Mouse (Mus musculus) embryonic facial prominence, embryonic 15.5 days (tissue): ENCODE data around the gene Timeless. TPM values are rescaled to one million over a fixed set of nuclear protein-coding genes. Genes with fewer than 3 reads are reported as not detected.
"Not testable (repeated sequence)": the region's sequence is repeated elsewhere in the genome, so short reads cannot be mapped to it uniquely, and the experiment has no call there.

ENCODE experiments used
- ATAC-seq: fragments of 200-750 bp; cut with Nextera tagmentation; 2 replicates; pipeline ENCODE4 v1.8.0; 2017; ENCODE audit warnings: low read depth, moderate TSS enrichment; ENCODE audit not compliant: insufficient number of reproducible peaks, low FRiP score, low TSS enrichment
- H3K27ac ChIP-seq: fragments of 300-500 bp; sonication (generic); replicated peaks from 2 replicates; pipeline ENCODE4 v1.5.1; 2015; ENCODE audit warnings: mild to moderate bottlenecking, inconsistent platforms
- H3K27me3 ChIP-seq: fragments of 300-500 bp; sonication (generic); 2 replicates; pipeline ENCODE4 v1.6.1; 2015; ENCODE audit warnings: inconsistent platforms
- H3K36me3 ChIP-seq: fragments of 300-500 bp; sonication (generic); 2 replicates; pipeline ENCODE4 v1.6.1; 2015; ENCODE audit warnings: mild to moderate bottlenecking, inconsistent platforms
- H3K4me1 ChIP-seq: fragments of 300-500 bp; sonication (generic); 2 replicates; pipeline ENCODE4 v1.6.1; 2015; ENCODE audit warnings: inconsistent platforms
- H3K4me2 ChIP-seq: fragments of 300-500 bp; sonication (generic); replicated peaks from 2 replicates; pipeline ENCODE4 v1.6.1; 2015; ENCODE audit warnings: mild to moderate bottlenecking, inconsistent platforms
- H3K4me3 ChIP-seq: fragments of 300-500 bp; sonication (generic); replicated peaks from 2 replicates; pipeline ENCODE4 v1.5.1; 2015; ENCODE audit warnings: mild to moderate bottlenecking, inconsistent platforms
- H3K9ac ChIP-seq: fragments of 300-500 bp; sonication (generic); 2 replicates; pipeline ENCODE4 v1.6.1; 2015; ENCODE audit warnings: inconsistent platforms
- H3K9me3 ChIP-seq: fragments of 300-500 bp; sonication (generic); replicated peaks from 2 replicates; pipeline ENCODE4 v1.6.1; 2016; ENCODE audit warnings: inconsistent platforms
- WGBS: fragments of 180-500 bp; shearing (Covaris S2); methylation state at CpG from one replicate; pipeline ENCODE4 v1.1.7; 2015; 5-methylcytosine and 5-hydroxymethylcytosine counted together
- polyA plus RNA-seq: library from polyadenylated mRNA; unstranded; fragments of >200 nt; fragmentation: Nextera tagmentation; extraction: Ambion mirVana; gene quantifications from 2 replicates; pipeline ENCODE4 v1.2.1, GENCODE M21; 2015

The Timeless gene
- 43.8 and 48.1 TPM in 2 replicates for polyA plus RNA-seq

GRCm38 (mm10) chr10:128231697-128232419 is at the start of gene Timeless:
TSS of gene Timeless (plus strand) at chr10:128232065.
- Histone ChIP-seq H3K9me3 (no peaks in the 10 kb centered on the region), H3K27me3 (no peaks in the 10 kb centered on the region), H3K27ac (peak within 1 kb of the TSS; percentile 97), H3K4me3 (peak within 1 kb of the TSS; percentile 83), H3K4me1 (peaks cover 26% of the 10 kb centered on the region), H3K4me2 (peak within 1 kb of the TSS; percentile 64), H3K9ac (peak within 1 kb of the TSS; percentile 73), H3K36me3 (no peaks in the 10 kb centered on the region)
- WGBS, result under 1% methylated on average over 58 of the region's 58 CpGs
- ATAC-seq, result peak; percentile 91

GRCm38 (mm10) chr10:128184296-128184695 is 47.6 kb upstream of the Timeless start:
- Histone ChIP-seq H3K27me3 (no peaks in the 10 kb centered on the region), H3K9me3 (no peaks in the 10 kb centered on the region), H3K4me1 (peaks cover 14% of the 10 kb centered on the region), H3K9ac (no peak overlapping the region), H3K27ac (no peak overlapping the region), H3K4me3 (no peak overlapping the region), H3K36me3 (no peaks in the 10 kb centered on the region), H3K4me2 (no peak overlapping the region)
- no peak for ATAC-seq
- WGBS, result 66% methylated on average over 2 of the region's 2 CpGs

GRCm38 (mm10) chr10:128185277-128185940 is 46.5 kb upstream of the Timeless start:
- Histone ChIP-seq H3K4me2 (no peak overlapping the region), H3K27ac (no peak overlapping the region), H3K36me3 (no peaks in the 10 kb centered on the region), H3K9ac (no peak overlapping the region), H3K9me3 (no peaks in the 10 kb centered on the region), H3K4me3 (no peak overlapping the region), H3K27me3 (no peaks in the 10 kb centered on the region), H3K4me1 (peaks cover 4% of the 10 kb centered on the region; the same call in 1 of the 2 replicates)
- WGBS, result 61% methylated on average over 6 of the region's 6 CpGs
- no peak for ATAC-seq

GRCm38 (mm10) chr10:128185959-128186358 is 45.9 kb upstream of the Timeless start:
- no peak for ATAC-seq
- no peak overlapping the region for H3K9ac ChIP-seq
- no peak overlapping the region for H3K4me3 ChIP-seq
- H3K27ac ChIP-seq, result no peak overlapping the region
- H3K27me3 ChIP-seq, result no peaks in the 10 kb centered on the region
- WGBS, result 49% methylated on average over 2 of the region's 2 CpGs
- no peaks in the 10 kb centered on the region for H3K36me3 ChIP-seq
- H3K4me2 ChIP-seq, result no peak overlapping the region
- H3K9me3 ChIP-seq, result no peaks in the 10 kb centered on the region
- peaks cover 4% of the 10 kb centered on the region; the same call in 1 of the 2 replicates for H3K4me1 ChIP-seq

- ATAC-seq, result no peak
- Histone ChIP-seq H3K4me2 (no peak overlapping the region), H3K36me3 (no peaks in the 10 kb centered on the region), H3K27me3 (no peaks in the 10 kb centered on the region), H3K27ac (no peak overlapping the region), H3K4me1 (peaks cover 4% of the 10 kb centered on the region; the same call in 1 of the 2 replicates), H3K9ac (no peak overlapping the region), H3K9me3 (no peaks in the 10 kb centered on the region), H3K4me3 (no peak overlapping the region)
- WGBS, result 71% methylated on average over 5 of the region's 5 CpGs
These were observed 44.7 kb upstream of the Timeless start for GRCm38 (mm10) chr10:128187181-128187605.

GRCm38 (mm10) chr10:128188242-128188877 is 43.5 kb upstream of the Timeless start:
- H3K9ac ChIP-seq, result no peak overlapping the region
- no peak for ATAC-seq
- H3K9me3 ChIP-seq, result no peaks in the 10 kb centered on the region
- H3K4me3 ChIP-seq, result no peak overlapping the region
- H3K4me1 ChIP-seq, result peaks cover 4% of the 10 kb centered on the region; the same call in 1 of the 2 replicates
- no peaks in the 10 kb centered on the region for H3K36me3 ChIP-seq
- H3K4me2 ChIP-seq, result no peak overlapping the region
- no peaks in the 10 kb centered on the region for H3K27me3 ChIP-seq
- WGBS, result 37% methylated on average over 2 of the region's 2 CpGs
- H3K27ac ChIP-seq, result peak overlapping the region; percentile 44; the same call in 1 of the 2 replicates

- no peaks in the 10 kb centered on the region for H3K9me3 ChIP-seq
- no peak overlapping the region for H3K27ac ChIP-seq
- no peak overlapping the region for H3K9ac ChIP-seq
- H3K4me1 ChIP-seq, result peaks cover 14% of the 10 kb centered on the region
- peaks cover 19% of the 10 kb centered on the region for H3K27me3 ChIP-seq
- H3K36me3 ChIP-seq, result no peaks in the 10 kb centered on the region
- H3K4me3 ChIP-seq, result no peak overlapping the region
- WGBS, result 80% methylated on average over 2 of the region's 2 CpGs
- ATAC-seq, result no peak
- H3K4me2 ChIP-seq, result no peak overlapping the region
These were observed 40.4 kb upstream of the Timeless start for GRCm38 (mm10) chr10:128191472-128191871.

GRCm38 (mm10) chr10:128192030-128192766 is 39.7 kb upstream of the Timeless start:
- H3K27me3 ChIP-seq, result peaks cover 19% of the 10 kb centered on the region

GRCm38 (mm10) chr10:128193113-128193512 is 38.8 kb upstream of the Timeless start:
- peaks cover 19% of the 10 kb centered on the region for H3K27me3 ChIP-seq
- peaks cover 13% of the 10 kb centered on the region for H3K4me1 ChIP-seq
- H3K4me3 ChIP-seq, result no peak overlapping the region
- 92% methylated on average over 6 of the region's 6 CpGs for WGBS
- H3K27ac ChIP-seq, result no peak overlapping the region
- H3K9me3 ChIP-seq, result no peaks in the 10 kb centered on the region
- H3K4me2 ChIP-seq, result no peak overlapping the region; the same call in 1 of the 2 replicates
- no peak overlapping the region for H3K9ac ChIP-seq
- H3K36me3 ChIP-seq, result no peaks in the 10 kb centered on the region
- ATAC-seq, result no peak

More at GRCm38 (mm10) chr10:128192030-128192766, 39.7 kb upstream of the Timeless start:
- H3K36me3 ChIP-seq, H3K4me3 ChIP-seq, ATAC-seq, H3K9me3 ChIP-seq, H3K27ac ChIP-seq, H3K4me2 ChIP-seq, H3K9ac ChIP-seq: not testable (repeated sequence)
- WGBS, result 93% methylated on average over 3 of the region's 3 CpGs
- peaks cover 14% of the 10 kb centered on the region for H3K4me1 ChIP-seq

- Histone ChIP-seq H3K27me3 (peaks cover 19% of the 10 kb centered on the region), H3K9me3 (no peaks in the 10 kb centered on the region), H3K36me3 (no peaks in the 10 kb centered on the region), H3K4me2 (peak within 1 kb of the TSS; percentile 99), H3K27ac (no peak within 1 kb of the TSS), H3K4me1 (peaks cover 10% of the 10 kb centered on the region), H3K9ac (peak within 1 kb of the TSS; percentile 53), H3K4me3 (peak within 1 kb of the TSS; percentile 66)
- under 1% methylated on average over 46 of the region's 46 CpGs for WGBS
- ATAC-seq, result peak; percentile 97
These were observed 37.8 kb upstream of the Timeless start, which contains the start of gene Gls2 for GRCm38 (mm10) chr10:128194024-128194550. TSS of gene Gls2 (plus strand) at chr10:128194457.
